Mouse (Mus musculus) cerebellum, adult 8-10 months (tissue): ENCODE measurements at regions not wholly inside any gene's neighbourhood (a gene's known extent, or its start where the extent isn't known, plus 50 kb on each side); places are given as distances from the start of the nearest gene placed in this dataset.

ENCODE experiments used
- DNase-seq: peaks from one replicate; pipeline ENCODE4 v3.0.0; 2022

- DNase-seq, result no peak
Measured at GRCm38 (mm10) chr11:82668026-82668425, 96.1 kb downstream of the Cct6b start.

DNA sequence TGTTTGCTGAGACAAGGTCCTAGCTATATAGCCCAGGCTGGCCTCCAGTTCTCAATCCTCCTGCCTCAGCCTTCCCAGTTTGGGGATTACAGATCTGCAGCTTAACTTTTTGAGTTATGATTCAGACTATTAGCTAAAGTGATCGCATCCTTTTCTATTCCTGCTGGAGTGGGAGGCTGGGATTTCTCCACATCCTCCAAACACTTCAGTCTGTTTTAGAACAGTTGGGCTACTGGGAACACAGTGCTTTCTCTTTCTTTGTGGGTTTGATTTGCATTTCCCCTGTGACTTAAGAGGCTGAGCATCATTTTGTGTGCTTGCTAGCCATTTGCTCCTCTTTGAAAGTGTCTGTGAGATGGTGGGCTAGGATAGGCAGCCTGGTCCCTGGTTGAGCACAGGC, 100.0 kb downstream of the Cct6b start:
- DNase-seq, result no peak

DNA sequence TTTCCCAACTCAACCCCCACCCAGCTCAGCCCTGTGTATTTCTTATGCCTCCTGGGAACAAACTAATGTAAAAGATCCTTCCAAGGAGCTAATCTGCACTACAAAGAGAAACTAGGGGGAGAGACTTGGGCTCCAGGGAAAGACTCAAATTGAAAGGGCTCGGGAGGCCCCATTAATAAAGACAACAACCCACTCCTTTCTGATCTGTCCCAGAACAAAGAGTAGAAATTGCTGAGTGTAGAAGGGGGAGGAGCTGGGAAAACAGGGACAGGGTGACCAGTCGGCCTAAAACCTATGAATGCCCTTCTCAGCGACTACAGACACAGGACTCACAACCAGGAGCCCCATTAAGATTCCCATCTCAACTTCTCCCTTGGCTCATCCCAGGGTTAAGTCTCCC, 102.0 kb downstream of the Cct6b start:
- DNase-seq, result no peak

GRCm38 (mm10) chr11:82651751-82652150, 112.4 kb downstream of the Cct6b start:
- no peak for DNase-seq

- DNase-seq, result no peak
Measured at GRCm38 (mm10) chr11:82638513-82638912, 125.6 kb downstream of the Cct6b start.

DNA sequence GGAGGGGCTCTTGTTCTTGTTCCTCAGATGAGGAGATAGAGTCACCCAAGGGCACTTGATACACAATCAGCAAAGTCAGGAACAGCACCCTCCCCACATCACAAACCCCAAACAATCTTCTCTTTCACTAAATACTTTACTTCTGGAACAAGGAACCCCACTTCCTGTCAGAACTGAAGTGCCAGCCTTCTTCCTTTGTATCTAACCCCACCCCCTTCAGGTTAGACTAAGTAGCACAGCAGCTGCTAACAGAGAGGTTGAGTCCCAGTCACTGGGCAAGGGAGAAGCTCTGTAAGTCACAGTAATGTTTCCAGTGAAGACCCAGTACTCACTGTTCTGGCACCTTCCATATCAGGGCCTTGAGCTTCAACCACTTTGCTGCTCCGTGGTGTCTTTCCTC, 131.9 kb downstream of the Cct6b start:
- no peak for DNase-seq

- no peak for DNase-seq
Measured at GRCm38 (mm10) chr11:82631387-82631786, 132.7 kb downstream of the Cct6b start.

DNA sequence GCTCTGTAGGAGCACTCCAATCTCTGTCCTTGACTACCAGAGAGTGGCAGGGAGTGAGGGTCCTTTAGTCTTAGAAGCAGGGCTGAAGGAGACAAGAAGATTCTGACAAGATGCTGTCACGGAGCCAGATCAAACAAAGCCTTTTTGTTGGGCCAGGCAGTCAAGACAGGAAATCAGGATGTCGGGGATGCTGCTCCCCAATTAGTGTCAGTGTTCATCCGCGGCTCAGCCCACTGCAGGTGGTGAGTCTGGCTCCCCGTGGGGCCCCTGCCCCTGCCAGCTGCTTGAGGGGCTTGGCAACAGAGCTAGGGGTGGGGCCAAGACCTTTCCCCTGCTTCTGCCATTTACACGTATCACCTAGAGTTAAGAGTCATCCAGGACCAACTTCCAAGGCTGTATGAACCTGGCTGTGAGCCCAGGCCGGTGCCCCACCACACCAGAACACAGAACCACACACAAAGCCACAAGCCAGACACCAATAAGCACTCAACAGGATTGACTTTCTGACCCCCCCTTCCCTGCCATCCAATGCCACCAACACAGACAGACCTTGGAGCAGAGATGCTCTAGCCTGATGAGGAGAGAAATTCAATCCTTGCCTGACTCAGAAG, 137.5 kb downstream of the Cct6b start:
- DNase-seq, result no peak

- no peak for DNase-seq
Measured at GRCm38 (mm10) chr11:82621061-82621460, 143.1 kb downstream of the Cct6b start.

DNA sequence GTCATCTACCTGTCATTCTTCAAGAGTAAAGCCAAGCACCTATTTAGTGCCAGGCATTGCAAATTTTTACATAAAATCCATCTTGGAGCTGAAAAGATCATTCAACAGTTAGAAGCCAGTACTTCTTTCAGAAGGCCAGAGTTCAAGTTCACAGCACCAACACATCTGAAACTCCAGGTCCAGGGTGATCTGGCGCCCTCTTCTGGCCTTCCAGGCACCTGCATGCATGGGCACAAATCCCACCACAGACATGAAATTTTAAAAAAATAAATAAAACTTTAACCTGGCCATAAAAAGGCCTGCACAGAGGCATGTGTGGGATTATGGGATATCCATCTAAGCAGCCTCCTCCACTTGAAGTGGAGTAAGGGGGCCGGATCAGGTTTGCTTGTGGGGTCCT, 144.7 kb downstream of the Cct6b start:
- DNase-seq, result no peak

DNA sequence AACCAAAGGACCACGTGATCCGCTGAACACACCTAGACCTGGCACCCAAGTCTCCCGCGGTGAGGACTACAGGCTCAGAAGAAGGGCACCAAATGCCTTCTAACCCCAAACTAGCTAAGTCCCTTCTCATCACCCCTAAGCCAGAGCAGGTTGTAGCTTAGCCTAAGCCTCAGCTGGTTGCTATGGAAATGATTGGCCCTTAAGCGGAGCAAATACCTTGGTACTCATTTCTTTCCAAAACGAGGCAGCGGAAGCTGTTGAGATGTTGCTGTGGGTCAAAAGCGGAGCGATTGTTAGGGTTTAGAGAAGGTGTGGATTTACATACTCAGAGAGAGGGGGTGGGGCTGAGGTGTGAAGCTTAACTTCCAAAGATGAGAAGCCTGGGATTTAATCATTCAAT, 145.7 kb downstream of the Cct6b start:
- no peak for DNase-seq

GRCm38 (mm10) chr11:82616856-82617255, 147.3 kb downstream of the Cct6b start:
- DNase-seq, result no peak

DNA sequence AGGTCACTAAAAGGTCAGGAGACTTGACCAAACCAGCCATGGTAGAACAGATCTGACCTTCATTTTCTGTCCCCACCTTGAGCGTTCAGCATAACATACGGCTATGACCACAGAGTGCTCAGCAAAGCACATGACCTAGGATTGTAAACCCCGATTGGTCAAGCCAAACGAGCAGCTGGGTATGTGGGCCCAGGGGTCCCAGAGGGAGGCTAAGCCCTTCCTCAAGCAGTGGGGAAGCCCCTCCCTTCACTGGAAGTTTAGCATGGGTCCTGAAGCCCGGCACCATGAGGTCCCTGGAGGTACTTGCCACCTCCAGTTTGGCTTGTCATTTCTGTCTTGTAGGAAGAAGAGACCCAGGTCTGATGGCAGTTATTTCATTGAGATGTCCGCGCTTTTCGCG, 149.8 kb downstream of the Cct6b start:
- no peak for DNase-seq

DNA sequence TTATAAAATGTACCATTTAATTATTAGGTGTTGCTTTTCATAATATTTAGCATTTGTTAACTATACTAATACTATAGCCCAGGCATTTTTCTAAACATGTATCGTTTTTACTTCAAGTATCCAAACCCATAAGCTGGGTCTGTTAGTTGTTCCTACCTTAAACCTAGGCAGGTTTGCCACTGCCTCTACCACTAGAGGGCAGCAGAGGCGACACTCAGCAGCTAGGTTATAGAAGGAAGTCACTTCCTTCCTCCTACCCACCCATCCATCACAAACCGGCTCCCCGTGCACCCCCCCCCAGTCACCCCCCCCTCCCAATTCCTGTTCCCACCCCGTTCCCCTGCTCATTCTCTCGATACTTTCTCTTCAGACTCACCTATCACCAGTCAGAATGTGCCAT, 150.6 kb downstream of the Cct6b start:
- peak; percentile 70 for DNase-seq

DNA sequence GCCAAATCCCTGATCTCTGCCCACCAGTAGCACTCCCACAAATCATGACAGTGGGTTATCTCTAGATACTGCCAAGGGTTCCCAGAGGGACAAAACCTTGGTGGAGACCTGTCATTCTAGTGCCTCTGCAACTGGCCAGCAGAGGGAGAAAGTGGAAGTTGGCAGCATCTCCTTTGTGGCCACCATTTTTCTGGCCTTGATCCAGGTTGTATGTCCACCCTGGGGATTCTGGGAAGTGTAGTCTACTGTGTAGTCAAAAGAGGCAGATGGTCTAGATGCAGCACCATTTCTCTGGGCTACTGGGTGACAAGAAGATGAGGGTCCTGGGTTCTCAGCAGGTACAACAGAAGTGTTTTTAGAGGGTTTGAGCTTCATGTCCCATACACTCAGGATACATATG, 152.1 kb downstream of the Cct6b start:
- DNase-seq, result peak; percentile 36

- DNase-seq, result no peak
Measured at GRCm38 (mm10) chr11:82608963-82609362, 155.2 kb downstream of the Cct6b start.

- no peak for DNase-seq
Measured at GRCm38 (mm10) chr11:82607661-82608060, 156.5 kb downstream of the Cct6b start.

- no peak for DNase-seq
Measured at GRCm38 (mm10) chr11:82604251-82604835, 159.8 kb downstream of the Cct6b start.

DNA sequence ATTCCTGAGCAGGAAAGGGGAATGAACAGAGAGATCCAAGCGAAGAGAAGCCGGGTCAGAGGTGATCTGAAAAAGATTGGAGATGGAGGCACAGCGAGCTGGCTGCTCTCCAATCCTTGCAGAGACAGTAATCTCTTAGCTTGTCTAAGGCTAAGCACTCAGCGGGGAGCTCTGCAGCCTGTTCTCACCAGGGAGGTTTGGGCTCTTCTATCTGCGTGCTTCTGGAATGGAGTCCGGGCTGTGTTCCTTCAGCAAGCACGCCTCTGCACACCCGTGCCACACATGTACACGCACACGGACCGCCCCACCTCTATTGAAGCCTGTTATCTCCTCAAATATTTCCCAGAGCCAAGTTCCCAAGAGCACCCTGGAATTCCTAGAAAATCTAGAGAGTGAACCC, 161.3 kb downstream of the Cct6b start:
- DNase-seq, result no peak

DNA sequence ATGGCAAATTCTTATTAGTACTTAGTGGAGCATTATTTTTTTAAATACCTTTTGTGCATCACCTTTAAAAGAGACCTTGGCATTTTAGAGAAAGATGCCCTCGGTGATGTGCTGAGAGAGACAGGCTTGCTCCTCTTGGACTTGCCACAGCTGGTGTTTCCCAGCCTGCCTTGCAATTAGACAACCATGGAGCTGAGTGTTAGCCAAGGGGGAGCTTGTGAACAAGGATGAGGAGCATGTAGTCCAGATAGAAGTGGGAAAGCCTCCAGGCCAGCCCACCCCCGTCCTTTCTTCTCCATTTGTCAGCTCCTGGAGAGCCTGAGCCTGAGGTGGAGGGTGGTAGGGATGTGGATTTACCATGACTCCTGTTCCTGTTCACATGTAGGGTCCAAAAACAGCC, 161.9 kb downstream of the Cct6b start:
- DNase-seq, result no peak

DNA sequence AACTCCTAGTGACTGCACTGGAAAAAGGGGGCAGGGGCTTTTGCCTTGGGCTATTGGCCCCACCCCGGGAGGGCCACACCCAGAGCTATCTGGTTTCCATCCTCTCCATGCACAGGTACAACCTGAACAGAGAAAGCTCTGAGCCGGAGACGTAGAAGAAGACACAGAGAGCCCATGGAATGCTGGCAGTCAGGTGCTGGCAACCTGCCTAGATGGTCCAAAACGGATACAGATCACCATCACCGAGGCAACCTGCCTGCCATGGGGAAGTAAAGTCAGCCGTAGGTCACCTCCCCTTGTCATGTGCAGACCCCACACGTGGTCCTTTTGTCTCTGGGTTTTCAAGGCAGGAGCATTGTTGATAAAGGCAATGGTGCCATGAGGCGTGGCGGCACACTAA, 164.0 kb downstream of the Cct6b start:
- DNase-seq, result no peak

DNA sequence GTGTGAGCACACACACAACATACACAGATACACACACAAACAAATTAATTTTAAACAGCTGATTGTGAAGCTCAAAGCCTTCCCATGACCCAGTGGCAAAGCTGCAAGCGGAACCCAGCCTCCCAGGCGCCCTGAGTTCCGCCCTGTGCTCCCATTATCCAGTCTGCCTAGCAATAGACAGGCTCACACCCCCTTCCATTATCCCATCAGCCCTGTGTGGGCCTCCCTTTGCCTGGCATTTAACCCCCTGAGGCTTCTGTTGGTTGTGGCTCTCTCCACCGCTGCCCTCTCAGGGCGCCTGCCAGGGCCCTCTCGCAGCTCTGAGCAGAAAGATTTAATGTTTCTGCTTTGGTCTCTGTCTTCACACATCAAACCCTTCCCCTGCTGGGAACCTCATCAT, 166.4 kb downstream of the Cct6b start:
- no peak for DNase-seq

GRCm38 (mm10) chr11:82596801-82597200, 167.3 kb downstream of the Cct6b start:
- DNase-seq, result no peak

- DNase-seq, result no peak
Measured at GRCm38 (mm10) chr11:82589761-82590160, 174.4 kb downstream of the Cct6b start.

DNA sequence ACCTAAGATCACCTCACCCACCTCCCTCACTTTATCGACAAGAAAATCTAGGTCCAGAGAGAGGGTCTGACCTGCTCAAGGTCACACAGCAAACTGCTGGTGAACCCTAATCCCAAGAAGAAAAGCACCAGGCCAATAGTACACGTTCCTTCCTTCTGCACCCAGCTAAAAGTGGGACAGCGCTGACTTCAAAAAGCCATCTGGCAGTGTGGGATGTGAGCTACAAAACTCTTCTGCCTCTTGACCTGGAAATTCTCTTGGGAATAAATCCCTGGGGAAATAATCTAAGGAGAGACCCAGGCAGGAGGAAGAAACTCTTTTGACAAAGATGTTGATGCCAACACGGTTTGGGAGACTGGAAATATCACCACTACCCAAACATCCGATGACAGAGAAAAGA, 175.4 kb downstream of the Cct6b start:
- no peak for DNase-seq
